9 mouse cellular contexts compared by ENCODE assay signal in the genomic region with DNA sequence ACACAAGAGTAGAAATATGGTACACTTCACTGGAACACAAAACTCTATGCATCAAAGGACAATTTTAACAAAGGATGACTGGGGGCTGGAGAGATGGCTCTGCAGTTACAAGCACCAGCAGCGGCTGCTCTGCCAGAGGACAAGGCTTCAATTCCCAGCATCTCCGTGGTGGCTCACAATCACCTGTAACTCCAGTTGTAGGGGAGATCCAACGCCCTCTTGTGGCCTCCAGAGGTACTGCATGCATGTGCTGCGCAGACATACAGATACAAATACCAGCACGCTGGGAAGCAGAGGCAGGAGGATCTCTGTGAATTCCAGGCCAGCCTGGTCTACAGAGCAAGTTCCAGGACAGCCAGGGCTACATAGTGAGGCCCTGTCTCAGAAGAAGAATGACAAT. TPM values are rescaled to one million over a fixed set of nuclear protein-coding genes. Genes with fewer than 3 reads are reported as not detected.
DNase-seq lines count a peak whose midpoint lies in the region; ATAC-seq and TF ChIP-seq lines count a peak whose summit lies in the region.
"Had no signal": no experiment of that assay in that cellular context is flagged by ENCODE, and none has a peak within 500 bp of the region (broad histone marks: within the 10 kb centered on the region; RNA-seq: fewer than 3 reads in every experiment).

No protein-coding gene starts in this region.

- WGBS in hindbrain, embryonic 12.5 days, result 57% methylated on average over 5 of the region's 5 CpGs
- WGBS in hindbrain, embryonic 13.5 days, result 59% methylated on average over 5 of the region's 5 CpGs

- ATAC-seq in hindbrain, embryonic 12.5 days (ENCODE audit: low FRiP score), result no peak
- no peak for ATAC-seq in hindbrain, embryonic 13.5 days (ENCODE audit: low FRiP score)
- no peak for ATAC-seq in inflammation-experienced regulatory T-cells, adult 6 months

- H3K4me1 ChIP-seq in hindbrain, embryonic 12.5 days, result no peaks in the 10 kb centered on the region
- no peaks in the 10 kb centered on the region for H3K4me1 ChIP-seq in hindbrain, embryonic 13.5 days (replicated peaks)
- peaks cover 36% of the 10 kb centered on the region for H3K4me1 ChIP-seq in E14TG2a.4 (replicated peaks; ENCODE audit: low read depth, low read length)
- no peaks in the 10 kb centered on the region for H3K4me1 ChIP-seq in embryonic fibroblast, embryonic 13.5 days (ENCODE audit: control insufficient read depth, insufficient read depth, low read length)

- H3K9ac ChIP-seq in hindbrain, embryonic 12.5 days, result no peak overlapping the region
- no peak overlapping the region for H3K9ac ChIP-seq in hindbrain, embryonic 13.5 days

- H3K4me3 ChIP-seq in hindbrain, embryonic 12.5 days, result no peak overlapping the region
- no peak overlapping the region for H3K4me3 ChIP-seq in hindbrain, embryonic 13.5 days
- H3K4me3 ChIP-seq in E14TG2a.4 (replicated peaks; ENCODE audit: low read length), result no peak overlapping the region
- no peak overlapping the region for H3K4me3 ChIP-seq in embryonic fibroblast, embryonic 13.5 days (ENCODE audit: insufficient read depth, low read length)

- 0 out of 2 replicates have a peak overlapping the region, but pooled peaks have one; percentile 9 for H3K27ac ChIP-seq in hindbrain, embryonic 12.5 days
- no peak overlapping the region for H3K27ac ChIP-seq in hindbrain, embryonic 13.5 days
- no peak overlapping the region for H3K27ac ChIP-seq in embryonic fibroblast, embryonic 13.5 days (ENCODE audit: insufficient read depth, low read length)

- DNase-seq in natural killer cell, adult 2 months (ENCODE audit: low spot score in 2 of 2), result peak; percentile 29 to 54
- DNase-seq in layer of hippocampus, postnatal 14 days (ENCODE audit: low spot score in 2 of 2), result no peak
- DNase-seq in left cerebral cortex, adult 18-20 months (ENCODE audit: low spot score in 2 of 2), result no peak

- 0 out of 2 replicates have a peak, but pooled peaks cover 3% of the 10 kb centered on the region for H3K27me3 ChIP-seq in hindbrain, embryonic 12.5 days
- H3K27me3 ChIP-seq in hindbrain, embryonic 13.5 days, result peaks cover 8% of the 10 kb centered on the region; the same call in 1 of the 2 replicates
- peaks cover 5% of the 10 kb centered on the region; the same call in 1 of the 2 replicates for H3K27me3 ChIP-seq in E14TG2a.4 (ENCODE audit: insufficient read depth, low read length)

- peak; percentile 99 for TF ChIP-seq CTCF in E14TG2a.4 (conservative IDR thresholded peaks at IDR 0.05; ENCODE audit: low read length)
- TF ChIP-seq CTCF in embryonic fibroblast, embryonic 13.5 days (IDR thresholded peaks at IDR 0.05; ENCODE audit: borderline replicate concordance, insufficient read depth, low read length), result peak; percentile 61

- H3K4me2 ChIP-seq in hindbrain, embryonic 12.5 days (replicated peaks), result no peak overlapping the region
- no peak overlapping the region for H3K4me2 ChIP-seq in hindbrain, embryonic 13.5 days

- no peaks in the 10 kb centered on the region for H3K36me3 ChIP-seq in hindbrain, embryonic 12.5 days
- H3K36me3 ChIP-seq in hindbrain, embryonic 13.5 days, result no peaks in the 10 kb centered on the region
- H3K36me3 ChIP-seq in E14TG2a.4 (ENCODE audit: insufficient read depth, low read length), result peaks cover 18% of the 10 kb centered on the region

- no peaks in the 10 kb centered on the region for H3K9me3 ChIP-seq in hindbrain, embryonic 12.5 days (replicated peaks)
- no peaks in the 10 kb centered on the region for H3K9me3 ChIP-seq in hindbrain, embryonic 13.5 days
- H3K9me3 ChIP-seq in E14TG2a.4 (ENCODE audit: low read length), result no peaks in the 10 kb centered on the region

- no peak for TF ChIP-seq POLR2A in embryonic fibroblast, embryonic 13.5 days (IDR thresholded peaks at IDR 0.05; ENCODE audit: low read depth, low read length)

RNA-seq across cellular contexts. Expression of gene Sh3d21, which starts 6.7 kb away (rescaled TPM):
- polyA plus RNA-seq in hindbrain, embryonic 12.5 days (2016; fragmentation: Nextera tagmentation; extraction: Ambion mirVana), result 3.7 and 5.3 TPM in 2 replicates
- polyA plus RNA-seq in hindbrain, embryonic 13.5 days (2015; fragmentation: Nextera tagmentation; extraction: Ambion mirVana), result 1.3 and 1.4 TPM in 2 replicates
- polyA plus RNA-seq in embryonic fibroblast, embryonic 13.5 days (2011; ENCODE audit: insufficient read length, low read depth, missing spikeins), result 2.5 and 3.8 TPM in 2 replicates
- polyA plus RNA-seq in inflammation-experienced regulatory T-cells, adult 6 months (2017; shearing (Covaris generic)), result 1 to 10 TPM in 1 of 3 experiments, under 1 TPM in 2; 0.24 to 1.3 (median 0.59) TPM
- total RNA-seq in layer of hippocampus, postnatal 14 days (2021), result 1 to 10 TPM; 1.2 to 1.8 TPM
- under 1 TPM; 0.59 to 0.77 TPM for total RNA-seq in left cerebral cortex, adult 18-20 months (2021)
- total RNA-seq: common myeloid progenitor, adult 5-6 weeks had no signal

RNA-seq across cellular contexts. Expression of gene Eva1b, which starts 9.1 kb away (rescaled TPM):
- polyA plus RNA-seq in hindbrain, embryonic 12.5 days (2016; fragmentation: Nextera tagmentation; extraction: Ambion mirVana), result 35.4 and 40.0 TPM in 2 replicates
- 15.0 and 15.5 TPM in 2 replicates for polyA plus RNA-seq in hindbrain, embryonic 13.5 days (2015; fragmentation: Nextera tagmentation; extraction: Ambion mirVana)
- 41.0 and 53.7 TPM in 2 replicates for polyA plus RNA-seq in embryonic fibroblast, embryonic 13.5 days (2011; ENCODE audit: insufficient read length, low read depth, missing spikeins)
- polyA plus RNA-seq in inflammation-experienced regulatory T-cells, adult 6 months (2017; shearing (Covaris generic)), result 10 to 100 TPM in 2 of 3 experiments, 1 to 10 TPM in 1; 8.5 to 14.5 (median 11.7) TPM
- 1 to 10 TPM; 6.5 to 6.7 TPM for total RNA-seq in layer of hippocampus, postnatal 14 days (2021)
- total RNA-seq in left cerebral cortex, adult 18-20 months (2021), result 1 to 10 TPM; 2.4 to 2.9 TPM

RNA-seq across cellular contexts. Expression of gene Thrap3, which starts 45.9 kb away (rescaled TPM):
- 250 and 255 TPM in 2 replicates for polyA plus RNA-seq in hindbrain, embryonic 12.5 days (2016; fragmentation: Nextera tagmentation; extraction: Ambion mirVana)
- polyA plus RNA-seq in hindbrain, embryonic 13.5 days (2015; fragmentation: Nextera tagmentation; extraction: Ambion mirVana), result 163 and 166 TPM in 2 replicates
- polyA plus RNA-seq in embryonic fibroblast, embryonic 13.5 days (2011; ENCODE audit: insufficient read length, low read depth, missing spikeins), result 311 and 382 TPM in 2 replicates
- 100 to 1,000 TPM; 198 to 359 (median 205) TPM for polyA plus RNA-seq in inflammation-experienced regulatory T-cells, adult 6 months (2017; shearing (Covaris generic))
- total RNA-seq in layer of hippocampus, postnatal 14 days (2021), result 100 to 1,000 TPM; 142 to 149 TPM
- total RNA-seq in left cerebral cortex, adult 18-20 months (2021), result 100 to 1,000 TPM; 132 to 156 TPM

RNA-seq across cellular contexts. Expression of gene Stk40, which starts 52.9 kb away (rescaled TPM):
- 49.4 and 51.0 TPM in 2 replicates for polyA plus RNA-seq in hindbrain, embryonic 12.5 days (2016; fragmentation: Nextera tagmentation; extraction: Ambion mirVana)
- 35.1 and 35.5 TPM in 2 replicates for polyA plus RNA-seq in hindbrain, embryonic 13.5 days (2015; fragmentation: Nextera tagmentation; extraction: Ambion mirVana)
- polyA plus RNA-seq in embryonic fibroblast, embryonic 13.5 days (2011; ENCODE audit: insufficient read length, low read depth, missing spikeins), result 26.4 and 34.1 TPM in 2 replicates
- polyA plus RNA-seq in inflammation-experienced regulatory T-cells, adult 6 months (2017; shearing (Covaris generic)), result 10 to 100 TPM; 11.0 to 27.7 (median 16.5) TPM
- 10 to 100 TPM; 20.8 to 21.3 TPM for total RNA-seq in layer of hippocampus, postnatal 14 days (2021)
- total RNA-seq in left cerebral cortex, adult 18-20 months (2021), result 10 to 100 TPM; 43.5 to 48.3 TPM

Comparison
In these comparisons a context has a peak if more than half of its experiments do, and no peak if none do; other contexts are left out.
1. DNase-seq: peak in natural killer cell, adult 2 months (2 of 2); none in layer of hippocampus, postnatal 14 days (0 of 2) and left cerebral cortex, adult 18-20 months (0 of 2).